Mouse (Mus musculus): Measurements from ENCODE around the gene Cd52. TPM values are rescaled to one million over a fixed set of nuclear protein-coding genes. Genes with fewer than 3 reads are reported as not detected.

The Cd52 gene
- polyA plus RNA-seq, 1 experiment from 2014 or later, result 13.1 TPM

- H3K9ac ChIP-seq, result no peak overlapping the region
- no peaks in the 10 kb centered on the region for H3K27me3 ChIP-seq (ENCODE audit: insufficient read depth, low read length)
- no peaks in the 10 kb centered on the region for H3K9me3 ChIP-seq (ENCODE audit: low read depth, low read length)
- H3K36me3 ChIP-seq (ENCODE audit: insufficient read depth), result no peaks in the 10 kb centered on the region
- H3K4me3 ChIP-seq (ENCODE audit: low read depth, low read length), result no peak overlapping the region
- TF ChIP-seq CTCF (IDR thresholded peaks at IDR 0.05; ENCODE audit: low read depth), result peak; percentile 98
- WGBS, result 5% methylated on average over 16 of the region's 16 CpGs
- DNase-seq (peak; percentile 89), ATAC-seq (ENCODE audit: insufficient read depth) (no peak; the same call in 1 of the 2 replicates)
- no peaks in the 10 kb centered on the region for H3K4me1 ChIP-seq (ENCODE audit: insufficient read depth)
- H3K27ac ChIP-seq (ENCODE audit: low read depth), result no peak overlapping the region
- H3K4me2 ChIP-seq, result no peak overlapping the region
These were observed 58.9 kb downstream of the Cd52 start for GRCm38 (mm10) chr4:134035953-134036352.

Other genes with a start within 250 kb of the Cd52 start
- gene Rps6ka1, start 207.3 kb downstream of the Cd52 start, polyA plus RNA-seq (2014; fragmentation: Nextera tagmentation; extraction: Ambion mirVana), result 46.2 and 49.5 TPM in 2 replicates
- gene Hmgn2, start 126.4 kb downstream of the Cd52 start, polyA plus RNA-seq (2014; fragmentation: Nextera tagmentation; extraction: Ambion mirVana), result 3,363 and 3,461 TPM in 2 replicates
- 43.7 and 45.6 TPM in 2 replicates for gene Dhdds, start 94.2 kb downstream of the Cd52 start, polyA plus RNA-seq (2014; fragmentation: Nextera tagmentation; extraction: Ambion mirVana)
- gene Lin28a, start 76.2 kb downstream of the Cd52 start, polyA plus RNA-seq (2014; fragmentation: Nextera tagmentation; extraction: Ambion mirVana), result not detected in 2 replicates
- gene Zfp683, start 41.2 kb downstream of the Cd52 start, polyA plus RNA-seq (2014; fragmentation: Nextera tagmentation; extraction: Ambion mirVana), result not detected in 2 replicates
- gene Crybg2, start 34.3 kb downstream of the Cd52 start, polyA plus RNA-seq (2014; fragmentation: Nextera tagmentation; extraction: Ambion mirVana), result 2.9 and 4.0 TPM in 2 replicates
- 6.8 and 7.8 TPM in 2 replicates for gene Ubxn11, start 7.5 kb upstream of the Cd52 start, polyA plus RNA-seq (2014; fragmentation: Nextera tagmentation; extraction: Ambion mirVana)
- 384 and 400 TPM in 2 replicates for gene Sh3bgrl3, start 33.7 kb upstream of the Cd52 start, polyA plus RNA-seq (2014; fragmentation: Nextera tagmentation; extraction: Ambion mirVana)
- 35.7 and 37.9 TPM in 2 replicates for gene Cep85, start 92.0 kb upstream of the Cd52 start, polyA plus RNA-seq (2014; fragmentation: Nextera tagmentation; extraction: Ambion mirVana)
- not detected in 2 replicates for gene Gm7534, start 107.9 kb upstream of the Cd52 start, polyA plus RNA-seq (2014; fragmentation: Nextera tagmentation; extraction: Ambion mirVana)
- 0.12 TPM in 1 of 2 replicates, not detected in the other for gene Catsper4, start 132.3 kb upstream of the Cd52 start, polyA plus RNA-seq (2014; fragmentation: Nextera tagmentation; extraction: Ambion mirVana)
- gene Cnksr1, start 143.3 kb upstream of the Cd52 start, polyA plus RNA-seq (2014; fragmentation: Nextera tagmentation; extraction: Ambion mirVana), result 6.2 TPM in 2 replicates
- gene E130218I03Rik, start 148.6 kb upstream of the Cd52 start, polyA plus RNA-seq (2014; fragmentation: Nextera tagmentation; extraction: Ambion mirVana), result 0.29 and 0.41 TPM in 2 replicates
- gene Zfp593, start 150.5 kb upstream of the Cd52 start, polyA plus RNA-seq (2014; fragmentation: Nextera tagmentation; extraction: Ambion mirVana), result 16.4 and 17.5 TPM in 2 replicates
- not detected in 2 replicates for gene Gm30191, start 151.9 kb upstream of the Cd52 start, polyA plus RNA-seq (2014; fragmentation: Nextera tagmentation; extraction: Ambion mirVana)
- 10.2 and 11.6 TPM in 2 replicates for gene Grrp1, start 159.0 kb upstream of the Cd52 start, polyA plus RNA-seq (2014; fragmentation: Nextera tagmentation; extraction: Ambion mirVana)
- gene Pdik1l, start 192.8 kb upstream of the Cd52 start, polyA plus RNA-seq (2014; fragmentation: Nextera tagmentation; extraction: Ambion mirVana), result 21.2 and 21.4 TPM in 2 replicates
- 0.28 TPM in 1 of 2 replicates, not detected in the other for gene Trim63, start 220.0 kb upstream of the Cd52 start, polyA plus RNA-seq (2014; fragmentation: Nextera tagmentation; extraction: Ambion mirVana)
- gene Slc30a2, start 248.1 kb upstream of the Cd52 start, polyA plus RNA-seq (2014; fragmentation: Nextera tagmentation; extraction: Ambion mirVana), result 0.05 TPM in 1 of 2 replicates, not detected in the other

Data from lung, embryonic 14.5 days (tissue).